In the genomic region with DNA sequence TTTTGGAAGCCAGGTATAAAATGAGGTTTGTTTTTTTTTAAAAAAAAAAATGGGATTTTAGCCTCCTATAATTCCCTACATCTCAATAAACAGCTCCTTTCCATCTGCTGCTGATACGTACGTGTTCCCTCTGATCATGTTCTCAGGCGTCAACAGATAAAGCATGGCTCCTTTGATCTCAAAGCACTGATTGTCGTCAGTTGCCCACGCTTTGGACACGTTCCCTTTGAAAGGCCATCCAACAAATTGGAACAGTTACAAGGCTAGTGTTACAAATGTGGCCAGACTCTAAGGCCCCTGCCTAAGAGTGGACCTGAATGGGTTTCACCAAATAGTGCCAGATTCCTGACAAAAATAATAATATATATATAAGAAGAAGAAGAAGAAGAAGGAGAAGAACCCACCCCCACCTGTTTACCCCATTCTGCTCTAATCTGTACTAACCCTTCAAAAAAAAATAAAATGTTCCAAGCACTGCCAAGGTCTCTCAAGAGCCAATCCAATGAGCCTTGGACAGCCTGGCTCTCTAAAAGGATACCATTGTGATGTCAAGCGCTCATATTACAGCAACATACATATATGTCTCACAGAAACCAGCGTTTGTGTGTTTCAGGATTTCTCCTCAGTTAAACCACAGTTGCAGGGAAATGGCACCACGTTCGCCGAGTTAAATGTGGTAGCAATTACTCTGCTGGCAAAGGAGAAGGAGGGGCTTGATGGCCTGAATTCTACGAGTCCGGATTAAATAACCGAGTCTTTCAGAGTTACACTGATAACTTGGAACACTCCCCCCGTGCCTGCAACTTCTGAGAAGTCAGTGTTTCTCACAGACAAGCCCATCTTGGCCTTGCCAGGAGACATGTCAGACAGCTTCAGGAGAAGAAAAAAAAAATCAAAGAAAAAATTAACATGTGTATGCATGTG, we compare ENCODE assay signal across 20 mouse cellular contexts.
DNase-seq lines count a peak whose midpoint lies in the region; ATAC-seq lines count a peak whose summit lies in the region.
"Had no signal": no experiment of that assay in that cellular context is flagged by ENCODE, and none has a peak within 500 bp of the region (broad histone marks: within the 10 kb centered on the region; RNA-seq: fewer than 3 reads in every experiment).

No protein-coding gene starts in this region.

- H3K27ac ChIP-seq in heart, embryonic 13.5 days (replicated peaks), result peak overlapping the region; percentile 49
- peak overlapping the region; percentile 80 for H3K27ac ChIP-seq in embryonic facial prominence, embryonic 14.5 days (replicated peaks; ENCODE audit: low read depth, low read length)
- peak overlapping the region; percentile 74; the same call in 1 of the 2 replicates for H3K27ac ChIP-seq in limb, embryonic 13.5 days
- H3K27ac ChIP-seq: forebrain, embryonic 15.5 days; hindbrain, postnatal 0 days; kidney, postnatal 0 days; liver, embryonic 13.5 days; midbrain, embryonic 13.5 days; neural tube, embryonic 12.5 days had no signal

- peaks cover 13% of the 10 kb centered on the region for H3K4me1 ChIP-seq in heart, embryonic 13.5 days
- peaks cover 19% of the 10 kb centered on the region for H3K4me1 ChIP-seq in embryonic facial prominence, embryonic 14.5 days (ENCODE audit: control insufficient read depth, insufficient read depth, low read length)
- peaks cover 46% of the 10 kb centered on the region for H3K4me1 ChIP-seq in limb, embryonic 13.5 days
- H3K4me1 ChIP-seq: forebrain, embryonic 15.5 days; midbrain, embryonic 13.5 days; neural tube, embryonic 12.5 days had no signal

- no peak overlapping the region for H3K4me2 ChIP-seq in heart, embryonic 13.5 days
- peak overlapping the region; percentile 35 for H3K4me2 ChIP-seq in embryonic facial prominence, embryonic 14.5 days (ENCODE audit: low read depth, low read length)
- H3K4me2 ChIP-seq in limb, embryonic 13.5 days (replicated peaks), result peak overlapping the region; percentile 41
- H3K4me2 ChIP-seq: forebrain, embryonic 15.5 days; liver, embryonic 13.5 days; midbrain, embryonic 13.5 days; neural tube, embryonic 12.5 days had no signal

- no peaks in the 10 kb centered on the region for H3K9me3 ChIP-seq in heart, embryonic 13.5 days
- H3K9me3 ChIP-seq in embryonic facial prominence, embryonic 14.5 days (ENCODE audit: control insufficient read depth, low read length), result no peaks in the 10 kb centered on the region
- H3K9me3 ChIP-seq in limb, embryonic 13.5 days, result no peaks in the 10 kb centered on the region
- H3K9me3 ChIP-seq: forebrain, embryonic 15.5 days; liver, embryonic 13.5 days; midbrain, embryonic 13.5 days; neural tube, embryonic 12.5 days had no signal

- H3K4me3 ChIP-seq in heart, embryonic 13.5 days, result no peak overlapping the region
- H3K4me3 ChIP-seq in embryonic facial prominence, embryonic 14.5 days (ENCODE audit: low read depth, low read length), result no peak overlapping the region
- H3K4me3 ChIP-seq in limb, embryonic 13.5 days, result no peak overlapping the region
- H3K4me3 ChIP-seq: forebrain, embryonic 15.5 days; liver, embryonic 13.5 days; midbrain, embryonic 13.5 days; neural tube, embryonic 12.5 days had no signal

- no peaks in the 10 kb centered on the region for H3K27me3 ChIP-seq in heart, embryonic 13.5 days (replicated peaks)
- H3K27me3 ChIP-seq in embryonic facial prominence, embryonic 14.5 days (replicated peaks; ENCODE audit: control insufficient read depth, insufficient read depth, low read length), result no peaks in the 10 kb centered on the region
- no peaks in the 10 kb centered on the region for H3K27me3 ChIP-seq in limb, embryonic 13.5 days
- H3K27me3 ChIP-seq: forebrain, embryonic 15.5 days; liver, embryonic 13.5 days; midbrain, embryonic 13.5 days; neural tube, embryonic 12.5 days had no signal

- H3K36me3 ChIP-seq in heart, embryonic 13.5 days, result no peaks in the 10 kb centered on the region
- no peaks in the 10 kb centered on the region for H3K36me3 ChIP-seq in embryonic facial prominence, embryonic 14.5 days (ENCODE audit: control insufficient read depth, insufficient read depth, low read length)
- H3K36me3 ChIP-seq in limb, embryonic 13.5 days, result no peaks in the 10 kb centered on the region
- H3K36me3 ChIP-seq: forebrain, embryonic 15.5 days; liver, embryonic 13.5 days; midbrain, embryonic 13.5 days; neural tube, embryonic 12.5 days had no signal

- no peak for DNase-seq in heart, adult 18-20 months
- DNase-seq in embryo, embryonic 11 days, result peak; percentile 55
- DNase-seq in embryonic facial prominence, embryonic 14.5 days (ENCODE audit: low spot score), result peak; percentile 87
- no peak for DNase-seq in adrenal gland, adult 8-10 months
- no peak for DNase-seq in cerebellum, adult 11 months
- DNase-seq: adrenal gland, postnatal 36 days; cerebellum, adult 18-20 months; cerebellum, postnatal 25 days; heart, postnatal 36 days; liver, embryonic 13.5 days; thymus, postnatal 36 days had no signal

- H3K9ac ChIP-seq in heart, embryonic 13.5 days, result no peak overlapping the region
- H3K9ac ChIP-seq in embryonic facial prominence, embryonic 14.5 days (ENCODE audit: low read depth, low read length), result no peak overlapping the region
- H3K9ac ChIP-seq in limb, embryonic 13.5 days, result no peak overlapping the region
- H3K9ac ChIP-seq: forebrain, embryonic 15.5 days; liver, embryonic 13.5 days; midbrain, embryonic 13.5 days; neural tube, embryonic 12.5 days had no signal

- 56% methylated on average over 15 of the region's 15 CpGs for WGBS in heart, embryonic 13.5 days
- WGBS in embryonic facial prominence, embryonic 14.5 days, result 30% methylated on average over 15 of the region's 15 CpGs
- 29% methylated on average over 15 of the region's 15 CpGs for WGBS in limb, embryonic 13.5 days

- ATAC-seq in heart, embryonic 13.5 days (ENCODE audit: extremely low read depth, insufficient number of reproducible peaks, low FRiP score, low TSS enrichment), result no peak
- ATAC-seq in embryonic facial prominence, embryonic 14.5 days (ENCODE audit: low read depth), result peak; percentile 82
- ATAC-seq in limb, embryonic 13.5 days (ENCODE audit: low FRiP score, low read depth), result peak; percentile 36; the same call in 1 of the 2 replicates
- ATAC-seq: forebrain, embryonic 15.5 days; hindbrain, postnatal 0 days; intestine, postnatal 0 days; lung, postnatal 0 days; midbrain, embryonic 13.5 days had no signal

Comparison
In these comparisons a context has a peak if more than half of its experiments do, and no peak if none do; other contexts are left out.
1. DNase-seq: peak in embryo, embryonic 11 days (single experiment) and embryonic facial prominence, embryonic 14.5 days (single experiment); none in heart, adult 18-20 months (0 of 2), adrenal gland, adult 8-10 months (single experiment) and cerebellum, adult 11 months (single experiment).
2. Peak in every context shown above with its lines, with median percentiles within 50 percentile points of each other: H3K27ac ChIP-seq.